Mouse (Mus musculus) subcutaneous adipose tissue, adult 2 months (tissue): Measurements from ENCODE around the gene Arap2. TPM values are rescaled to one million over a fixed set of nuclear protein-coding genes. Genes with fewer than 3 reads are reported as not detected.

Source experiments
- polyA plus RNA-seq: library from polyadenylated mRNA; depleted of rRNA; stranded (reverse); fragments of >200 nt; gene quantifications from 2 replicates; pipeline ENCODE4 v1.2.3, GENCODE M21; 2012; ENCODE audit warnings: low replicate concordance; rRNA removed

The Arap2 gene
- polyA plus RNA-seq, result 3.2 and 5.1 TPM in 2 replicates

DNA sequence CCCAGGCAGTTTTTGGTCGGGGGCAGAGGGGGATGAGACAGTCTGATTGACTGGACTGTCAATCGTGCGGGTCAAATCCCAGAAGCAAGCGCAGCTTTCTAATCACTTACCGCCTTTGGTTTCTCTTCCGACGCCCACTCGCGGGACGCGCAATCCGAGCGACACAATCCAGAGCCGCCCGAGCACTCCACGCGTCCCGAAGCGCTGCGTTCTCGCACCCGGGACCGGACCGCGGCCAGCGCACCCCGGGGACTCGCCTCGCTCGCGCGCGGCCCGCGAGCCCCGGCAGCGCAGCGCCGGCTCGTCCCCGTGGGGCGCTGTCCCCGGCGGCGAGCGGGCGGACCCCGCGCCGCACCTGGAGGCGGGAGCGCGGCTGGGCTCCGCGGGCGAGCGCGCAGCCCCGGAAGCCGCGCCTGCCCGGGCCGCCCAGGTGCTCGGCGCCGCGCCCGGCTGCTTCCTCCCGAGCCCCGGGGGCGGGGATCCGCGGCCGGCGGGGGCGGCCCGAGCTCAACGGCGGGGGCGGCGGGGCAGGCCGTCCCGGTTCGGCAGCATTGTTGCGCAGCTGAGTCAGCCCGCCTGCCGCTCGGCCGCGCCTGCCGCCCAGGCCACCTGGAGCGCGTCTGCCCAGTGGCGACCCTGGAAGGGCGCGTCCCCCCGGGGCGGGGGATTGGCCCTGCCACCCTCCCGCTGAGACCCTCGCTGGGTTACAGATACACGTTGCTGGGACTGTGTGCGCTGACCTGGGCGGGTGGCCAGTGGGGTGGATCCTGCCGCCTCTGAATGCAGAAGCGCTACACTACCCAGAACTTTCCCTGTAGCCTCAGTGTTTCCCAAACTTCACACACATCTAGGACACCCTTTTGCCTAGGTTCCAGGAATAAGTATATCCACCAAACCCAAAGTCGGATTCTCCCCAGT is at the start of gene Arap2:
Gene Arap2 (minus strand): TSS at position 376 of the 918 bp plus-strand sequence.

DNA sequence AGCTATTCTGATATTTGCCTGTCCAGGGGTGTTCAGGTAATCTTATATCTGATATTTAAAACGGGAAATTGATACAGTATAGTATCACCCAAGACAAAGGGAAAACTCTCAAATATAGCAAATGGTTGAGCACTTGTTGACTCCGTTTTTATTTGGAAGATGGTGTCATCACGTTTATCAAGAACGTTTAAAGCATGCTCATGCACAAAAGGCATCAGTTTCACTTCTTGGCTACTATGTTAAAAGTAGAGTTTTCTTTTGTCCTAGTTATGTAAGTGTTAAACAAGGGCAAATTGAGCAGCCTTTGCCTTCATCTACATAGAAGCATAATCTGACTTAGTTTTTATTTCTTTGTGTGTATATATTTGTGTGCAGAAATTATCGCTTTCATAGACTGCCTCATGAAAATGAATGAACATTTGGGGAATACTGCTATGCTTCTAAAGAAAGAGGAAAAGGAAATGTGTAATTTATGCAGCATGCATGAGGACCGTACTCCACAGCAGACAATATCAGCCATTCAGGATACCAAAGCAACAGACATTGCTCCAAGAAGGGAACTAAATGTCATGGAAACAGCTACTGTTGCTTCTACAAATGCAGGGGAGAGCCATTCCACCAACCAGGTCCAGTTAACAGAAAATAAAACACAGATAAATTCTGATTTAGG is 47.6 kb upstream of the Arap2 start, which contains the start of gene Dthd1:
Gene Dthd1 (plus strand): TSS at position 422 of the 670 bp plus-strand sequence.

Other genes with a start within 250 kb of the Arap2 start
- not detected in 2 replicates for gene Dthd1, start 47.7 kb upstream of the Arap2 start, polyA plus RNA-seq